Mouse (Mus musculus): ENCODE results near the gene Apip.

DNA sequence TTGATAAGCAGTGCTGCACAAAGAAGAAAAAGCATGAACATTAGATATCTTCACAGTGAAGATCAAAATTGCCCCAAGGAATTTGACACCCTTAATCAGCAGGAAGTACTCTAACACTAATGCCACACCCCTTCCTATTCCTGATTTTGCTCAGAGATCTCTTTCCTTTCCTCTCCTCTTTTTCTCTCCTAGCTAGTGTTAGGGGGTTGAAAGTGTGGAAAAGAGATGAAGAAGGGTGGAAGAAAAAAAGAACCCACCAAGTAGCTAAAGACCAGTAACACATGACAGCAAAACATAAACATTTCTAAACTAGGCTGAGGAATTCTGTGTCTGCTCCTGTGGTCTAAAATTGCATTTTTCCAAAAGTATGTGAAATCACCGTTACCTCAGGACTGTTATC is 4.9 kb upstream of the Apip start:
- no peak for TF ChIP-seq CTCF (IDR thresholded peaks at IDR 0.05; ENCODE audit: extremely low read depth, insufficient read depth, insufficient read length, insufficient replicate concordance)
- no peak for TF ChIP-seq POLR2A (IDR thresholded peaks at IDR 0.05; ENCODE audit: low read depth, low read length)

All from spleen, adult 2 months (tissue).